ENCODE assay signal across 19 mouse cellular contexts in the genomic region with DNA sequence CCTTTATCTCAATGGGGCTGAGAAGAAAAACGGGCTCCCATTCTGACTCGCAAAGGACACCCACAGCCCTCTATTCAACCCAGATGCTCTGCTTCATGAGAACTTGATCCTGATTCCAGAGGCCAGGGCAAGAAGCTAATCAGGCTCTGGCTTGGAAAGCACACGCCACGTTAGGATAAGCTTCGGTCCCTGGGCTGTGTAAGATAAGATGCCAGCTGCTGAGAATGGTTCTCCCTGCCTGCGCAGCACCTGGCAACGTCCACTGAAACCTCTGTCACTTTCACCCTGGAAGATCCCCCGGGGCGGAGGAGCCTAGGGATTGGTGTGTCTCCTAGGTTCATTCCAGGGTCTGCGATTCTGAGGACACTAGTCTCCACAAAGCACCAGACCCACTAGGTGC. TPM values are rescaled to one million over a fixed set of nuclear protein-coding genes. Genes with fewer than 3 reads are reported as not detected.
DNase-seq lines count a peak whose midpoint lies in the region; ATAC-seq and TF ChIP-seq lines count a peak whose summit lies in the region.
"Had no signal": no experiment of that assay in that cellular context is flagged by ENCODE, and none has a peak within 500 bp of the region (broad histone marks: within the 10 kb centered on the region; RNA-seq: fewer than 3 reads in every experiment).

No protein-coding gene starts in this region.

- no peak overlapping the region for H3K27ac ChIP-seq in MEL (ENCODE audit: control insufficient read depth, low read depth, low read length)
- 0 out of 2 replicates have a peak overlapping the region, but pooled peaks have one; percentile 9 for H3K27ac ChIP-seq in bone marrow, adult 2 months (ENCODE audit: control insufficient read depth, insufficient read depth, low read depth, low read length, poor library complexity)
- peak overlapping the region; percentile 62 for H3K27ac ChIP-seq in liver, postnatal 0 days (ENCODE audit: low read depth)
- H3K27ac ChIP-seq: hindbrain, embryonic 10.5 days; macrophage; midbrain, embryonic 13.5 days; neural tube, embryonic 12.5 days had no signal

- 67% methylated on average over 10 of the region's 10 CpGs for WGBS in bone marrow, adult 2 months
- WGBS in liver, postnatal 0 days (ENCODE audit: insufficient replicate concordance): 58% methylated on average over 10 of the region's 10 CpGs

- intact Hi-C loops in left cerebral cortex, postnatal 36 days (cut with DNase I): no loop called here

- no peak for TF ChIP-seq CTCF in MEL (IDR thresholded peaks at IDR 0.05 in 2 of 3, conservative IDR thresholded peaks at IDR 0.05 in 1 of 3; ENCODE audit: control insufficient read depth in 1 of 3, insufficient read depth in 1 of 3, low read depth in 2 of 3, low read length in 3 of 3, poor library complexity in 1 of 3, severe bottlenecking in 1 of 3)
- no peak for TF ChIP-seq CTCF in bone marrow, adult 2 months (IDR thresholded peaks at IDR 0.05; ENCODE audit: control insufficient read depth, insufficient read depth, low read length)
- no peak for TF ChIP-seq CTCF in liver, postnatal 0 days (IDR thresholded peaks at IDR 0.05; ENCODE audit: low read depth)

- H3K9ac ChIP-seq in MEL (ENCODE audit: control insufficient read depth, low read depth, low read length, poor library complexity, severe bottlenecking): no peak overlapping the region
- H3K9ac ChIP-seq in liver, postnatal 0 days (replicated peaks): no peak overlapping the region; the same call in 1 of the 2 replicates
- H3K9ac ChIP-seq: midbrain, embryonic 13.5 days; neural tube, embryonic 12.5 days had no signal

- H3K4me3 ChIP-seq in MEL (ENCODE audit: control insufficient read depth in 1 of 2, insufficient read depth in 1 of 2, low read depth in 2 of 2, low read length in 2 of 2): no peak overlapping the region
- H3K4me3 ChIP-seq in bone marrow, adult 2 months (replicated peaks; ENCODE audit: control insufficient read depth, low read depth, low read length): no peak overlapping the region
- no peak overlapping the region for H3K4me3 ChIP-seq in liver, postnatal 0 days (ENCODE audit: low read depth, low read length)
- H3K4me3 ChIP-seq: hindbrain, embryonic 10.5 days; midbrain, embryonic 13.5 days; neural tube, embryonic 12.5 days had no signal

- H3K79me2 ChIP-seq in MEL (ENCODE audit: control insufficient read depth, insufficient read depth, low read length, poor library complexity): peaks cover 27% of the 10 kb centered on the region

- no peaks in the 10 kb centered on the region for H3K9me3 ChIP-seq in MEL (replicated peaks; ENCODE audit: insufficient read depth, low read length)
- no peaks in the 10 kb centered on the region for H3K9me3 ChIP-seq in liver, postnatal 0 days (ENCODE audit: low read length)
- H3K9me3 ChIP-seq: hindbrain, embryonic 10.5 days; midbrain, embryonic 13.5 days; neural tube, embryonic 12.5 days had no signal

- no peak for TF ChIP-seq POLR2A in MEL (IDR thresholded peaks at IDR 0.05; ENCODE audit: control insufficient read depth in 1 of 2, insufficient read depth in 1 of 2, low read depth in 1 of 2, low read length in 2 of 2, poor library complexity in 1 of 2)
- no peak for TF ChIP-seq POLR2A in bone marrow, adult 2 months (IDR thresholded peaks at IDR 0.05; ENCODE audit: borderline replicate concordance, control insufficient read depth, low read depth, low read length)

- TF ChIP-seq EP300 in MEL (IDR thresholded peaks at IDR 0.05; ENCODE audit: low read depth in 1 of 2, low read length in 2 of 2): peak in 1 of 2 experiments; percentile 69; a peak in 2 of 4 replicates
- TF ChIP-seq EP300 in liver, postnatal 0 days (IDR thresholded peaks at IDR 0.05; ENCODE audit: low read depth): peak; percentile 98

- no peak for DNase-seq in MEL (ENCODE audit: low read depth, low spot score)
- peak; percentile 84 for DNase-seq in liver
- DNase-seq in liver, postnatal 0 days: peak; percentile 69
- DNase-seq in cerebellum, postnatal 25 days: no peak
- DNase-seq in kidney, postnatal 4 days: no peak
- no peak for DNase-seq in left cerebral cortex, postnatal 36 days (ENCODE audit: low spot score in 2 of 2)
- DNase-seq: adrenal gland, adult 2 months; cerebellum, adult 11 months; cerebellum, postnatal 10 days; embryo, embryonic 11 days; gastrocnemius, postnatal 14 days; kidney, adult 8-10 months; right cerebral cortex, adult 18-20 months; thymus, postnatal 25 days had no signal

- H3K4me2 ChIP-seq in liver, postnatal 0 days (ENCODE audit: low read depth, low read length): peak overlapping the region; percentile 59
- H3K4me2 ChIP-seq: midbrain, embryonic 13.5 days; neural tube, embryonic 12.5 days had no signal

- no peaks in the 10 kb centered on the region for H3K27me3 ChIP-seq in MEL (ENCODE audit: control insufficient read depth in 1 of 2, insufficient read depth in 2 of 2, low read length in 2 of 2)
- no peaks in the 10 kb centered on the region for H3K27me3 ChIP-seq in liver, postnatal 0 days (ENCODE audit: insufficient read depth, low read length)
- H3K27me3 ChIP-seq: midbrain, embryonic 13.5 days; neural tube, embryonic 12.5 days had no signal

- peaks cover 18 to 22% of the 10 kb centered on the region in 2 experiments for H3K4me1 ChIP-seq in MEL (ENCODE audit: control insufficient read depth in 1 of 2, insufficient read depth in 2 of 2, low read length in 2 of 2)
- peaks cover 1% of the 10 kb centered on the region; the same call in 1 of the 2 replicates for H3K4me1 ChIP-seq in bone marrow, adult 2 months (ENCODE audit: control insufficient read depth, insufficient read depth, low read length)
- peaks cover 23% of the 10 kb centered on the region for H3K4me1 ChIP-seq in liver, postnatal 0 days (ENCODE audit: insufficient read depth)
- H3K4me1 ChIP-seq: hindbrain, embryonic 10.5 days; neural tube, embryonic 12.5 days had no signal

- peak; percentile 98 for ATAC-seq in liver, postnatal 0 days
- ATAC-seq: midbrain, embryonic 13.5 days had no signal

- H3K36me3 ChIP-seq in MEL (ENCODE audit: control insufficient read depth in 1 of 2, insufficient read depth in 2 of 2, low read length in 2 of 2): peaks cover 25 to 34% of the 10 kb centered on the region in 2 experiments
- H3K36me3 ChIP-seq in liver, postnatal 0 days (replicated peaks; ENCODE audit: insufficient read depth, low read length): no peaks in the 10 kb centered on the region; the same call in 1 of the 2 replicates
- H3K36me3 ChIP-seq: hindbrain, embryonic 10.5 days; midbrain, embryonic 13.5 days; neural tube, embryonic 12.5 days had no signal

- no peak for TF ChIP-seq RAD21 in MEL (IDR thresholded peaks at IDR 0.05; ENCODE audit: low read depth, low read length)

TF ChIP-seq in MEL, 35 proteins besides CTCF, POLR2A, EP300 and RAD21:
- TF ChIP-seq MEF2A (IDR thresholded peaks at IDR 0.05; ENCODE audit: extremely low read depth, insufficient replicate concordance, low read depth, low read length, poor library complexity, severe bottlenecking) (no peak), MAZ (IDR thresholded peaks at IDR 0.05; ENCODE audit: low read depth, low read length) (no peak), TAL1 (IDR thresholded peaks at IDR 0.05; ENCODE audit: low read length) (peak; percentile 55), MYC (IDR thresholded peaks at IDR 0.05; ENCODE audit: low read depth, low read length) (no peak), POLR2AphosphoS5 (IDR thresholded peaks at IDR 0.05; ENCODE audit: borderline replicate concordance, low read depth, low read length) (no peak), TBP (IDR thresholded peaks at IDR 0.05; ENCODE audit: low read depth, low read length) (no peak), TCF12 (IDR thresholded peaks at IDR 0.05; ENCODE audit: low read depth, low read length) (peak; percentile 81; the same call in 1 of the 2 replicates), MAX (IDR thresholded peaks at IDR 0.05; ENCODE audit: low read length) (no peak), ETS1 (IDR thresholded peaks at IDR 0.05; ENCODE audit: low read depth, low read length) (peak; percentile 34; the same call in 1 of the 2 replicates), CHD2 (IDR thresholded peaks at IDR 0.05; ENCODE audit: low read length) (no peak), MAFK (IDR thresholded peaks at IDR 0.05; ENCODE audit: borderline replicate concordance, low read depth, low read length) (no peak), SIN3A (IDR thresholded peaks at IDR 0.05; ENCODE audit: low read length) (no peak), MXI1 (IDR thresholded peaks at IDR 0.05; ENCODE audit: low read depth, low read length) (no peak), JUND (IDR thresholded peaks at IDR 0.05; ENCODE audit: low read depth, low read length) (no peak), USF1 (IDR thresholded peaks at IDR 0.05; ENCODE audit: low read depth, low read length) (no peak), HCFC1 (IDR thresholded peaks at IDR 0.05; ENCODE audit: low read depth, low read length) (no peak), ZMIZ1 (IDR thresholded peaks at IDR 0.05; ENCODE audit: low read depth, low read length) (no peak), GATA1 (IDR thresholded peaks at IDR 0.05; ENCODE audit: low read depth, low read length) (peak; percentile 36; the same call in 1 of the 2 replicates), E2F4 (IDR thresholded peaks at IDR 0.05; ENCODE audit: borderline replicate concordance, low read depth, low read length) (no peak)

RNA-seq across cellular contexts. Expression of a gene that starts 22.3 kb away (rescaled TPM):
- 64.8 and 74.3 TPM in 2 replicates for total RNA-seq in MEL (2012; rRNA removed)
- polyA plus RNA-seq in MEL (2012; ENCODE audit: insufficient read depth in 1 of 2, insufficient read length in 2 of 2, low read depth in 1 of 2, low replicate concordance in 2 of 2, missing spikeins in 1 of 2): 10 to 100 TPM in 1 of 2 experiments, not detected in 1; 76.1 TPM
- 14.1 and 17.7 TPM in 2 replicates for polyA plus RNA-seq in bone marrow, adult 2 months (2011; ENCODE audit: insufficient read depth, insufficient read length, low replicate concordance, missing spikeins)
- polyA plus RNA-seq in liver, postnatal 0 days (2015; fragmentation: Nextera tagmentation; extraction: Ambion mirVana): 70.9 and 75.4 TPM in 2 replicates
- 1 to 10 TPM; 1.8 to 2.0 TPM for total RNA-seq in left cerebral cortex, postnatal 36 days (2021)

Comparison
In these comparisons a context has a peak if more than half of its experiments do, and no peak if none do; other contexts are left out.
1. DNase-seq: peak in liver (single experiment) and liver, postnatal 0 days (single experiment); none in MEL (single experiment), cerebellum, postnatal 25 days (0 of 2), kidney, postnatal 4 days (0 of 2) and left cerebral cortex, postnatal 36 days (0 of 2).